Mouse (Mus musculus) heart, postnatal 4 days (tissue): ENCODE data around the gene Magi3. TPM values are rescaled to one million over a fixed set of nuclear protein-coding genes. Genes with fewer than 3 reads are reported as not detected.

Source experiments
- DNase-seq: peaks from one replicate; pipeline ENCODE4 v3.0.0; 2021
- total RNA-seq, 2 experiments: library from RNA; stranded (reverse); gene quantifications; 2 replicates each; pipeline ENCODE4 v1.2.3; 2021

Gene Magi3
- total RNA-seq, 2 experiments from 2014 or later = 68.0 to 68.2 TPM

DNA sequence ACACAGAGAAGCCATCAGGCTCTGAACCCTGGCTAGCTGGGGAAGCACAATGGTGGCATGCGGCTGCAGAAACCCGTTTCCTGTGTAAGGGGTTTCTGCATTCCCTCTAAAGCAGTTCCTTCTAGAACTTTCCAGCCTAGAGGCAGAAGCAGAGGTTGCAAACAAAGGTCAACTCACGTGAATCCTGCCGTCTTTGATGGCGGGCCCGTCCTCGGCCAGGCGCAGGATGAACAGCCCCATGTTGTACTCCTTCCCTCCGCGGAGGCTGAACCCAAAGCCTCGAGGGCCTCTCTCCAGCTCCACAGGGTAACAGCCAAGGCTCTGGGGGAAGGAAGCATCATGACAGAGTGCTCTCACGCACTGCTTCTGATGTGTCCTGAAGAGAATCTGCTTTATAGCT lies 200.1 kb downstream of the Magi3 start:
- no peak for DNase-seq

GRCm38 (mm10) chr3:104019453-104019852 lies 200.7 kb downstream of the Magi3 start:
- no peak for DNase-seq

- DNase-seq = no peak
These were observed 202.2 kb downstream of the Magi3 start for GRCm38 (mm10) chr3:104017931-104018330.

DNA sequence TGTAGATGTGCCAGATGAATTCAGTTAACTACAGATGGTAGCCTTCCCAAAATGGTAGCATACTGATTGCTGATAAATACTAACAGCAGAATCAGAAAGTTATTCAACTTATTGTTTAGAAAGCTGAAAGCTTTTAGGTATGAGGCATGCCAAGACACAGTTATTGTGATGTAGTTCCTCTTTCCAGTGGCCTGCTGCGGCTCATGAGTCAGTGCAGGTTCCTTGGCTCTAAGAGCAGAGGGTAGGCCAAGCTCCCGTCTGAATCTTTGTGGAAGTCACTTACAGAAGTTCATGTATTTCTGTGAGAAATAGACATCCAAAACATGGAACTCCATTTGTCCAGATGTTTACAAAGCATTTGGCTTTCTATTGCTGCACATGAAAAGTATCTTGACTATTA lies 208.2 kb downstream of the Magi3 start:
- no peak for DNase-seq

GRCm38 (mm10) chr3:104009924-104010662 lies 210.1 kb downstream of the Magi3 start:
- DNase-seq = no peak

GRCm38 (mm10) chr3:104007479-104007878 lies 212.7 kb downstream of the Magi3 start:
- peak; percentile 75 for DNase-seq

DNA sequence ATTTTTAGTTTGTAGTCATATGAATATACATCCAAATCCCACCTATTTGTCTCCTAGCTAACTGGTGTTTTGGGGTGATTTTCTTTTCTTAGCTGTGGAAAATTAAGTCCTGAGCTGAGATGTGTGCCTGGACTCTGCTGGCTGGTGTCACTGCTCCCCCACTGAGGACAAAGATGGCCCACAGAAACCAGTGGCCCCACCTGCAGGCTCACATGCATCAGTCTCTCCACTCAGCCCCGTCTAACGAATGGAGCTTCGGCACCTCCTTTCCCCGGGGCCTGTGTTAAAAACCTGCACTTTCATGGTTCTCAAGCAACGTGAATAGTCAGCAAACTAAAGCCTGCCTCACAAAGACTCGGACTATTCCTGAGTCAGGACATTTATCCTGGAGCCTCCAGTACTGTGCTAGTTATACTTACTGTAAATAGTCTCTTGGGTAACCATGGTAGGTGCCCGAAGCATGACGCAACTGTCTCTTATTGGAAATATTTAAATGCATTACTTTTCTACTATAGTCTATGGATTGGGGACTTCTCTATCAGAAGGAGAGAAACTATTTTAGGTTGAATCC lies 213.2 kb downstream of the Magi3 start:
- no peak for DNase-seq

DNA sequence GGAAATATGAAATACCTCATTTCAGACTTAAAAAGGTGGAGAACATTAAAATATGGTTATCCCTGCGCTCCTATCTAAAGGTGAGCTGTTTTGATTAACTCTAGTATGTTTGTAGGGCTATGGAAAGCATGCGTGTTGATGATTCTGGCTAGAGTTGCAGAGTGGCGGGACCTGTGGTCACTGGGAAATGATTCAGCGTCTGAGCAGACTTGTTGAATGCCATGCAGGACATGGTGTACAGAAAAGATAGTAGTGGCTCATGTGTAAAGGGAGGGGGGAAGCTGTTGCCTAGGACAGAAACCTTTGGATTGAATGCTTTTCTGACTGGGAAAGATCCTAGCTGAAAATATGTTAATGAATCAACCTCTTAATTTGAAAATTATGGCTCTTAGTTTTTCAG lies 221.4 kb downstream of the Magi3 start:
- no peak for DNase-seq

DNA sequence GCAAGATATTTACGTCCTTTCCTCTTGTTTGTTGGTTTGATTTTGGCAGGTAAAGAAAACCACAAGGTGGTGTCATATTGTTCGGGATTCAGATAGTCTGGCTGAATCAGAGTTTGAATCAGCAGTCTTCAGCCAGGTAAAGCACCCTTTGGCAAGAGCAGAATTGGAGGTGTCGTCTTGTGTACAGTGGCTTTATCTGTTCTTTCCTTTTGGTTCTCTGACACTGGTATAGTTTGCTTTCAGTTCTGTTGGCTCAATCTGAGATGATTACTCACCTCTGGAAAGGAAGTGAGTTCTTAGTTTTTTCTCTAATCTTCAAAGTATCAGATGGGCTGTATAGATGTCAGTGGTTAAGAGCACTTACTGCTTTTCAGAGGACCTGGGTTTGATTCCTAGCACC lies 228.9 kb downstream of the Magi3 start:
- no peak for DNase-seq

DNA sequence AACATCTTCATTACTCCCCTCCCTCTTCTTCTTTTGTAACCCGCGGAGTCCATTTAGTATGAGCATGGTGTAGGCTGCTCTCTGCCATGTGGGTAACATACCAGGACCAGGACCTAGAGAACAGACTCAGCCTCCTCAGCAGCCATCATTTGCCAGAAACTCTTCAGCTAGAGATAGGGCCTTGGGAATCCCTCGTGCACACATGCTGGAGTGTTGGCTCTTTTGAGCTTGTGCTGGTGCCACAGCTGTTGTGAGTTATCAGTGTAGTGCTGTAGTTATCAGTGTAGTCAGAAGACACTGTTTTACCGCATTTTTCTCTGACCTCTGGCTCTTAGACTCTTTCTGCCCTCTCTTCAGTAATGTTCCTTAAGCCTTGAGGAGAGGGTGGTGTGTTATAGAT lies 230.8 kb downstream of the Magi3 start:
- DNase-seq = no peak

DNA sequence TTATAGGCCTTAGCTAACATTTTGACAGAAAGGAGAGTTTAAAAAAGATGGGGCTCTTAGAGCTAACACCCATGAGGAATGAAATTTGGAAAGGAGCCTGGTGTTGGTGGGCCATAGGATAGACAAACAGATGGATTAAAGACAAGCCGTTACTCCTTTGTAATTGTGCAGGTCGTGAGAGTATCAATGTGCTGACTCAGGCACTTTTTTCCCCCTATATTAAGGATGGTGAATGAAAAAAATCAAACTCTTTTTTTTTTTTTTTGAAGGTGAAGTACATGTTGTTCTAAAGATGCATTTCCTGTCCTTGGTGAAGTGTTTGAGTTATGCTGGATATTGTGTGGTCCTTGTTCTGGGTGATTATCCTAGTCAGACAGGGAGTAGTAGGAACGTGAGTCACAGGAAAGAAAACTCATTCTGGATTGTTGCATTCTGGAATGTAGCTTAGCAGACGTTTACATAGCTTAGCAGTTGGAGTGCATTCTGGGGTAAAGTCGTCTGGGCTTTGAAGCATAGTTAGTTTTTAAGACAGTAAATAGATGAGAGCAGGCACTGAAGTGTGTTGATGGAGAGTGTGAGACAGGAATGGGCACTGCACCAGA lies 232.2 kb downstream of the Magi3 start:
- DNase-seq = no peak

DNA sequence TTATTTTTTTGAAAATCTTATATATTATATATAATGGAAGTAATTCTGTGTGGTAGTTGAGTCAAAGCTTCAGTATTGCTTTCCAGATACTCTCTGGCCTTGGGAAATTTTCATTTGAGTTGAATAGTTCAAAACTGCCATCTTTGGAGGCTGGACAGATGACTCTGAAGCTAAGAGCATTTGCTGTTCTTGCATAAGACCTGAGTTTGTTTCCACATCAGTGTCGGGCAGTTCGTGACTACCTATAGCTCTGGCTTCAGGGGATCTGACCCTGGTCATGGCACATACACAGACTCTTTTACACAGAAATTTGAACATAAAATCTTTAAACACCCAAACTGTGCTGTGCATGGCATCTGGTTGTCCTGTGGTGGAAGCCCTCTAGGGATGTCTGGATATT lies 235.0 kb downstream of the Magi3 start:
- DNase-seq = no peak

- no peak for DNase-seq
These were observed 235.6 kb downstream of the Magi3 start for GRCm38 (mm10) chr3:103984556-103984955.

- no peak for DNase-seq
These were observed 249.0 kb downstream of the Magi3 start for GRCm38 (mm10) chr3:103971157-103971556.

GRCm38 (mm10) chr3:103968701-103969100 lies 251.5 kb downstream of the Magi3 start:
- DNase-seq = no peak

DNA sequence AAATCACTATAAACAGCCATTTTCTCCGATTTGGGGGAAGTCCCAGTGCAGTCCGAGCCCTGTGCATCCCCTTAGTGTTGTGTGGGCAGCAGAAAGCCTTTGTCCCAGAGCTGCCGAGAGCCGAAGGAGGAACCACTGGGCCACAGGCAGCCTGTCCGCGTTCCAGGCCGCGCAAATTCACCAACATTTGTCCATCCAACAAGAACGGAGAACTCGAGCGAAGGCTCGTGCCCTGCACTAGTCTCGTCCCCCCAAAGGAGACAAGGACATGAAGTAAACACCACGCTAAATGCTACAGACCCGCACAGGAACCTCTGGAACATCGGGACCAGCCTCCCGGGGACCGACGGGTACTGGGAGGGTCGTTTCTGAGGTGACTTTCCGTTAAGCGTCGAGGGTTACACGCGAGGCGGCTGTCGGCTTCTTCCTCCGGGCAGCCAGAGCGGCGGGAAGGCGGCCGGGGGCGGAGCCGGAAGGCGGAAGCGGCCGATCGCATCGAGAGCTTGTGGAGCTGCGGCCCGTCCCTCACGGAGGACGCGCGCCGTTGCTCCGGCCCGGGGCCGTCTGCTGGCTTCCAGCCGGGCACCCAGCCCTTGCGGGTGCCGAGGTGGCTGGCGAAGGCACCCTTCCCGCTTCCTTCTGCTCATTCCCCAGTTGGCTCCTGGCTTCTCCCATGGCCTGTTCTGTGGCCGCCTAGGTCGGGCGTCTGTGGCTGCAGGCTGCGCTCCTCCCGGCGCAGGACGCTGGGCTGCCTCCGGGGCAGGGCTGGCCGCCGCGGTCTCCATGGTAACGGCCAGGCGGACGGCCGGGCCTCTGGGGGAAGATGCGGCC lies 252.1 kb downstream of the Magi3 start, which contains the start of gene Phtf1:
Gene Phtf1, plus strand, starts transcription at position 250 of the 831 bp plus-strand sequence.
- DNase-seq = peak; percentile 87

- no peak for DNase-seq
These were observed 252.9 kb downstream of the Magi3 start for GRCm38 (mm10) chr3:103967231-103967630.
